Mouse (Mus musculus) retina, postnatal 7 days (tissue): ENCODE data around the gene Zfp36l3.
A peak's percentile ranks its signal among the peaks of the same experiment; 100 is the strongest.
"Not testable (repeated sequence)": the region's sequence is repeated elsewhere in the genome, so short reads cannot be mapped to it uniquely, and the experiment has no call there.

Experiments
- DNase-seq: peaks from one replicate; pipeline ENCODE4 v3.0.0-alpha.2; 2012; ENCODE audit warnings: low read depth, low spot score

The Zfp36l3 gene

DNA sequence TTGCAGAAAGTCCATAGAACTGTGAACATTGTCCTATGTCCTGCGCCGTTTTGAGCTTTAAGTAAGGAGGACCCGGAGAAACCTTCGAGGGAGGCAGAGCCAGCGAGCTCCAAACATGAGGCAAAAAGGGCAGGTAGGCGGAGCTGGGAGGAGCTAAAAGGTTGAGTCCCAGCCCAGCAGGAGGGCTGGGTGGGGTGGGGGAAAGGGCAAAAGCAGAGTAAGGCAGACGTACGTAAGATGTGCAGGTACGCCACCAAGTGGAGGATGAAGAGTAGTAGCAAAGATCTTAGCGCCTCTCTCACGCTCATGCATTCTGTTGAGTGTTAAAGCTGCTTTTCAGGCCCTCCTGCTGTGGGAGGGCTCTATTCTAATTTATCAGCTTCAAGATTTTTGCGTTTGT, at the start of gene Zfp36l3:
Gene Zfp36l3, minus strand, starts transcription at position 119 of the 400 bp plus-strand sequence.
- DNase-seq = no peak

- DNase-seq = peak; percentile 6
These were observed 22.9 kb upstream of the Zfp36l3 start for GRCm38 (mm10) chrX:53799074-53799473.

- not testable (repeated sequence) for DNase-seq
These were observed 21.3 kb upstream of the Zfp36l3 start, which contains the start of gene Xlr for GRCm38 (mm10) chrX:53797519-53797918. Xlr (minus strand) TSS chrX:53797706.

DNA sequence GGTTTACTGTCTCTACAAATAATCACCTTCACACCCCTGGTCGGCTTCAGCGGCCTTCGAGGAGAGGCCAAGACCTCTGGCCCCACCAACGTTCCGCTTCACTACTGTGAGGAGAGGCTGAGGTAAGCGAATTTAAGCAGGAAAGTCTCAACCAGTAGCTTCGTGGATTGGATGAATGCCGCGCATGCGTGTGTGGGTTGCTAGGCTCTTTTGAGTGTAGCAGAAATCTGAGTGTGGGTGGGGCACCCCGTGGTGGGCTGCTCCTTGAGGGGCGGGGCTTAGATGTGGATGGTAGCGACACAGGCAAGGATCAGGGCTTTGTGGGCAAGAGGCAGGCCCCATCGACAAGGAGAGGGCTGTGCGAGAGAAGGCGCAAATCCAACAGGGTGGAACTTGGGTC, 18.5 kb downstream of the Zfp36l3 start, which contains the start of gene 1700013H16Rik:
Gene 1700013H16Rik, minus strand, starts transcription at position 96 of the 400 bp plus-strand sequence.
- DNase-seq = no peak

GRCm38 (mm10) chrX:53752851-53753250, 23.3 kb downstream of the Zfp36l3 start:
- DNase-seq = no peak

DNA sequence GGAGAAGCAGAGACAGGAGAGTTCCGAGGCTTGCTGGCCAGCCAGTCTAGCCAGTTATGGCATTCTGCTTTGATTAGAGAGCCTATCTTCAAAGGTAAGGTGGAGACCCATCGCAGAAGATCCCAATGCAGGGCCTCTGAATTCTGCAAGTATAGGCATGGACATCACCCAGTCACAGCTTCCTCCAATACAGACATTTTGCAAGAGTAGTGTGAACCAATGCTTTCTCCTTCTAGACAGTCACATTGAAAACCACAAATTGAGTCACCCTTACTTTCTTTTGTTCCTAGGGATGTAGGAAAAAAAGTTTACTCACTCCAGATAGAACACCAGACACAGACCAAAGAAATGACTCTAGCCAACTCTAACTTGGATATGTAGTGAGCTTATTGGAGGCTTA, 47.2 kb downstream of the Zfp36l3 start:
- DNase-seq = no peak

DNA sequence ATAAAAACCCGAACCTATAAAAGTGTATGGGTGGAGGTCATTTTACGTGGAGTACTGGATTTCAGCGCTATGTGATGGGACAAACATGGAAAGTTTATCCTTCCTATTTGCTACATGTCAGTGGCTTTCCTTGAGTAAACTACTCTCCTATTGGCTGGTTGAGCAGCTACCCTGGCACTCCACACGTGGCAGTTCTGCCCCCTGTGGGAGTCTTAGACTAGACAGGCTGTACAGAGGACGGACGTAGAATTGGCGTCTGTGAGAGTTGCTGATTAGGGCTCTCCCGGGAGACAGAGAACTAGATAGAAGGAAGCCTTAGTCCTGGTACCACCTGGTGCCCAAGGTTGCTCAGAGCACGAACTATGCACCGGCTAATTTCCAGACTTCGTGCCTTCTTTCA, 51.6 kb downstream of the Zfp36l3 start, which contains the start of gene 4930502E18Rik:
Gene 4930502E18Rik, plus strand, starts transcription at position 231 of the 400 bp plus-strand sequence.
- DNase-seq = no peak
